Mouse (Mus musculus) lung, postnatal 4 days (tissue): ENCODE results near the gene Prkn.

ENCODE experiments used
- DNase-seq, 2 experiments: peaks; one replicate each; pipeline ENCODE4 v3.0.0; 2021

Prkn gene

DNA sequence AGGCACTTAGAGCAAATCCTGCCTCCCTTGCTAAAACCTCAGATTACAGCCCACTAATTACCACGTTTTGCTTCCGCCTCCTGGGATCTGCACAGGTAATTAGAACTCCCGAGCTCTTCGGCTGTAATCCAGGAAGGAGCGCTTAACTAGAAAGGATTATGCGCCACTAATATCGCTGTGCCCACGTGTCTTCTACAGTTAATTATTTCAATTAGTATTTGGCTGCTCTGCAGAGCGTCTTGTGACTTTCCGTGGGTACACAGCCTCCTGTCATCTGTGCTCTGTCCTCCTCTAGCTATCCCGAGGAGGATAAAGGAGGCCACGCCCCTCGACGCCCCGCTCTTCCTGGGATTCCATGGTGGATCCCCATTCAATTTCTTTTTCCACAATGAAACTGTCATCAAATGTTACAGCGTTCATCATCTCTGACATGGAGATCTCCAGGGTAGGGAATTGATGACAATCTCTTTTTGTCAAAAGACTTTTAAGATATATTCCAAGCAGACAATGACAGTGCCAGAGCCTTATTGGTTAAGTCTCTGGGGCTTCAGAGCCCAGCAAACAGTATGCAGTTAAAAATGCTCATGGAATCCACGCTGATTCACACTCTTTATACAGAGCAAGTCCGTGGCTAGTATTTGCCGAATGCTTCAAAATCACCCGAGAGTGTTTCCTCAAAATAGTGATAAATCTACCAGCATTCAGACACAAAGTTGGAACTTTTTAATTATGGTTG lies 824.6 kb downstream of the Prkn start:
- DNase-seq = no peak

DNA sequence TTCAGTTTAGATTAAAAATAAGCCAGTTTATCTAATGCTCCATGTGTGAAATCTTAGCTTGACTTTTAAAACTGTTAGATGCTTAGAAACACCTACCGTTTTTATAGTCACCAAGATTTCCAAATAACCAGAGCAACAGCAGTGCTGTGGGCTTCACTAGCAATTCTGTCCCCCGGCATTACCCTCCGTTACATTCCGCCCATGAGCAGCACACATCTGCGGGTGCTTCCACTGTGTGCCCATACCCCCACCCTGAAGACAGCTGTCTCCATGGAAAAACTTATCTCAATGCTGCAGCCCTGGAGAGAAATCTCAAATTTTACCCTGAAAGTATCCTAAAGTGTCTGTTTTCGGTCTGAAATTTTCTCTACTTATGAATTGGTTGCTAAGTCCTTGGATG lies 839.5 kb downstream of the Prkn start:
- no peak for DNase-seq

DNA sequence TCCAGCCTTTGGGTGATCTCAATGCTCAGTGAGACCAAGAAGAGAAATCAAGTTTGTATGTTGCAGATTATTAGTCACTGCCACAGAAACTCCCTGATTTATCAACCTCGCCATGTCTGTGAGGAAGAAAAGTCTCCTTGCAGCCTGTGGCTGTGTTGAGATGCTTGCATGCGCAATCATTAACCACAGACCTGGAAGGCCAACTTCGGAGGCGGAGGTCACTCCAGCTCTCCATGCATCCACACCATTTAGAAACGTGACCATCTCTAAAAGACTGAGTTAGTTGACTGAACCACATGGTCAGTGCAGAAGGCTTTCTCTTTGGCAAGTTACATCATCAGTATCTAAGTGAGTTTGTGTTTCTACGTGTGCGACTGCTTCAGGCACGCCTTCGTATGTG lies 840.3 kb downstream of the Prkn start:
- DNase-seq = no peak

- no peak for DNase-seq
Measured at GRCm38 (mm10) chr17:11681825-11682372, 841.7 kb downstream of the Prkn start.

DNA sequence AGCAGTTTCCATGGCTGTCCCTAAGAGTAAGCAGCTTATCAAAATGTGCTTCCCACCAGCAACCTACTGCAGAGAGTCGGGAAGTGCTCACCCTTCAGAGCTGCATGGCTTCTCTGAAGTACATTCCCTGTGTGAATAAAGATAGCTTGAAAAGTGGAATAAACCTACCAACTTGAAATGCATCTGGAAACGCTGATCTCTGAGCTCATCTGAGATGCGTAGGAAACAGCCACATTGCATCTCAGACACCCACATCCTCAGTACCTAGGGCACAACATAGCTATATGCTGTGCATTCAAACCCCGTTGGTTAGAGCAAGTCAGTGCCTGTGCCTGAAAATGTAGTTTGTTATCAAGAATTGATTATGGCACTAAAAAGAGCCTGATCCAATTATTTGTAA lies 864.8 kb downstream of the Prkn start:
- no peak for DNase-seq

DNA sequence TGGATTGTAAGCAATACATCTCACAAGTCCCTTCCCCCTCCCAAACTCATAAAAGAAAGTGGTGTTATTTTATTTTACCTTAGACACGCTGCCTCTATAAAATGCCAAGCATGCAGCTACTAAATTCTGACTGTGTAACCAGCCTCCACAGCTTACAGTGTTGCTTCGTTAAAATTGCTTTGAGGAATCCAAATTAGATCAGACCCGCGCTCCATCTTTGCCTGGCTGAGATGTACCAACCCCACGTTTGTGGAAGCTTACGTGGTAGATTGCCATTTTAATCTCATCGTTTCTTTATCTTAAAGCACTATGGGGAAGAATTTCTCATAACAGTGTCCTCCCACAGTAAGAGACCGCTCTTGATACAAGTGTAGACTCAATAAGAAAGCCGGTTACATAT lies 865.6 kb downstream of the Prkn start:
- DNase-seq = no peak

DNA sequence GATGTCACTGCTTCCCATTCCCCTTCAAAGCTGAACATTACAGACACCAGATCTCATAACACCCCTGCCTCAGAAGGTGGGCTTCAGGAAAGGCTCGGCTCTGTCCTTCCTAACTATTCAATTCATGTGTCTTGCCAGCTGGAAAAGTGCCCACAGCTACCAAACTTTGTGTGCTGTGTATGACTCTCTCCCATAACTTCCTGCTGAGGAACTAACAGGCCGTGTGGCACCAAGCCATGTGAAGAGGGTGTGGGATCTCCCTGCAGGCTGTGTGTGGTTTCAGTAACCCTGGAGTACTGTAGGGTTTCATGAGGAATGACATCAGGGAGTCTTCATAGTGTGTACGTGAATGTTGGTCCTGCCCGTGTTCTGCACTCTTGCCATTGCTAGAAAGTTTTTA lies 871.9 kb downstream of the Prkn start:
- peak; percentile 48 to 66 for DNase-seq

DNA sequence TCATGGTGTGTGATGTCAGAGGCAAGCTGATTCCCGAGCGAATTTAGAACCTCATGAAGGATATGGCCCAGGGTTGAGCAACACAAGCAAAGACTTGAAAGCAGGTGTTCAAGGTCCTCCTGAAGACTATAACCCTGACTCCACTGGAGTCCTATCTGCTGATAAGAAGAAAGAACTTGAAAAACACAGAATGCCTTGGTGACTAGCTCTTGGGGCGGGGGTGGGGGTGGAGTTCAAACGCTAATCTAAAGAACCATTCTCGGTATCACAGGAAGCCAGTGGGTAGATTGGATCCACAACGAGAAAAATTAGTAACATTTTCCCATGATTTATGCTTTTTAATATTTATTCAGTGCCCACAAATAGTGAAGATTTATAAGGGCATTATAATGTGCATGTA lies 879.6 kb downstream of the Prkn start:
- DNase-seq = no peak

DNA sequence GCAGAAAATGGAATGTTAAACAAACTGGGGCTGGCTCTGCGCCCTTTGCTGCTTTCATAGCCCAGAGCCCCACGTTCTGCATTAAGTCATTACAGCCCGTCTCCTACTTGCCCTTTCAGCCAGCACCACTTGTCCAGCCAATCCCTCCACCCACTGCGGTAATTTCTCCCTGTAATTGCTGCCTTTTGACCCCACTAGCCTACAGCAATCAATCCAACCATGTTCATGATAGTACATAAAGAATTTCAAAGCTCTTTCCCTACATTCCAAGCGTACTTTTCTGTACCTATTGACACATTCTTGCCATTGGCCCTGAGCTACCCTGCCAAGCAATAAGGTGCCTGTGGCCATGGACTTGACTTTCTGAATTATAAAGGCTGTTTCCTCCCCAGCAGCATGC lies 881.7 kb downstream of the Prkn start:
- no peak for DNase-seq

- DNase-seq = no peak
Measured at GRCm38 (mm10) chr17:11722478-11722877, 882.3 kb downstream of the Prkn start.

GRCm38 (mm10) chr17:11724135-11724534 lies 884.0 kb downstream of the Prkn start:
- DNase-seq = no peak

DNA sequence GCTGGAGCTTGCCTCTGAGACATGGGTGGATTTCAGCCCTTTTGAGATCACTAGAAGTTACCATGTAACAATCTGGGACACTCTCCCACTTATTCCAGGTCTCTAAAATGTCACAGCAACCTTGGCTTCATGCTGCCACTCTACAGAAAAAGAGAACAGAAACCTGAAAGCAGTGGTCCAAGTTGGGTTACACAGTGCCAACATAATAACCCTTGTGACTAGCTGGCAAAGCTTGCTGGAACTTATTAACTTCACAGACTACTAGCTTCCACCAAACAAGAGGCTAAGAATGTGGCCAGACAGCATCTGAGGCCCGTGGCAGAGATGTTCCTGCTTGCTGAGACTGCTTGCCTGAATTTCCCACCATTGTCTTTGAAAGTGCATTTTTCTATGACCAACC lies 886.9 kb downstream of the Prkn start:
- no peak for DNase-seq

DNA sequence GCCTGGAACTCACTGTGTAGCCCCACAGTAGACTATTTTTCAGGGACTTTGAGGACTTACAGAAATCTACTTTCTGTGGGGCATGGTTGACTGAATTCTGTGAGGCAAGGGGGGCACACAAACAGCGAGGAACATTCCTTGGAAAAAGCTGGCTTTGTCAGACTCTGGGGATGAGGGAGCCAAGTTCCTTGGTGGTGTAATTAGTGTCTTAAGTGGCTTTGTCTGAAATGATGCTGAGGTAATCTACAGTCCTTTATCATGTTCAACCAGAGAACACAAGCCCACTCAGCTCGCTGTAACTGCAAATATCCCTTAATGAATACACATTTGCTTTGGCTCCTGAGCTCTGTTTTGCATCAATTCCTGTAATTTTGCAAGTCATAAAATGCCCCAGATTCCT lies 888.1 kb downstream of the Prkn start:
- no peak for DNase-seq

DNA sequence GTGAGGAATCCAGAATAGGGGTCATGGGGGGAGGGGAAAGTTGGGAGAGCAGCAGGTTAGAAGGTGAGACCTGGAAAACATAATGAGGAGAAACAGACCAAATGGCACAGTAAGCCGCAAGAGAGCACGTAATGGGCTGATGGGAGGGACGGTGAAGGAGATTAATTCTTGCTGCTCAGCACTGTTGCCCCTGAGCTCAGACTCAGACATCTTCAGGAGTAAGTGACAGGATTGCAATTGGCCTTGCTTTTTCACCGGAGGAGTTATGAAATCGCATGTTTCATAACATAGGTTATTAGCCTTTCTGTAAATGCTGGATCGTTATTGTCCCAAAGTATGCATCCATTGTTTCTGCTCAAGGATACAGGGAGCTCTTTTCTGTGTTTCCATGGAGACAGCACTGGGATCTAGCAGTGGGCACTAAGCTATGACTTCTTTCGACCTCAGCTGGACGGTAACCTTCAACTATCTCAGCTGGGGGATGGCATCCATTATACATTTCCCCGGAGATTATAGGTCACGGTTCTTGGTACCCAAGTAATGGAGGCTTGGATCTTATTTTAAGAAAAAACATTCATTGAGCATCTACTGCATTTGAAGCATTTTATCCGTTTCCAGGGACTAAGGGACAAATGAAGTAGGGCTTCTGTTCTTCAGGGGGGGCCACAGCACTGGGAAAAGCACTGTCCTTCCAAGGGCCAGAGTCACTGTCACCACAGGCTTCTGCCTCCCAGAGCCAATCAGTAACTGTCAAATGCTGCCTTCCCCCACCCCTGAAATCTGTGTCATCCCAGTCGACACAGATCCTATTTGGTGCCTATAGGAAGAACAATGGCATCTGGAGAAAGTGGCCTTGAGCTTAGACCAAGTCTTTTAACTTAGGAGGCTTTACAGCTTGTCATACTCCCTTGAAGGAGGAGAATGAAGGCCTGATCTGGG lies 890.7 kb downstream of the Prkn start:
- no peak for DNase-seq

DNA sequence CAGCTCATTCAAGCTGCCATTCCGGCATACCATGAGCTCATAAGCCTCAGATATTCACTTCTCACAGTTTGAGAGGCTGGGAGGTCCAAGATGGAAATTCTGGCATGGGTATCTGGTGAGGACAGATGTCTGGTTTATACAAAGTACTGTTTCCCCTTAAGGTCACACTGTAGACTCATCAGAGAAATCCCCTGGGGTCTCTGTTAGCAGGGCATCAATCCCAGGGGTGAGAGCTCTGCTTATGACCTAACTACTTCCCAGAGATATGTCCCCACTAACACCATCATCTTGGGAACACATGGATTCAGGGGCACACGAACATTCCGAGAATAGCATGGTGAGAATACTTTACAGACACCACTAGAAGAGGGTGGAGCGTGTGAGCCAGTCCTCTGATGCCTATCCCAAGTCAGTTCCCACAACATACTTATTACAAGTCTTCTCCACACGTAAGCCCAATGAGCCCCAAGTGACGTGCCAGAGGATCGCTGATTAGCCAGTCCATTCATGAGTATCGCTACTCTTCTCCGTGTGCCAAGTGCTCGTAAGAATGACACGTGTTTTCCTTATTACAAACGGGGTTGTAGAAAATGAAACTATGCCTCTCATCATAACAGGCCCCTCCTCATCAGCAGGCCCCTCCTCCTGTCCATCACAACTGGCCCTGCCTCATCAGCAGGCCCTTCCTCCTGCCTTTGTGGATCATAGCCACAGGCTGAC lies 895.1 kb downstream of the Prkn start:
- no peak for DNase-seq

DNA sequence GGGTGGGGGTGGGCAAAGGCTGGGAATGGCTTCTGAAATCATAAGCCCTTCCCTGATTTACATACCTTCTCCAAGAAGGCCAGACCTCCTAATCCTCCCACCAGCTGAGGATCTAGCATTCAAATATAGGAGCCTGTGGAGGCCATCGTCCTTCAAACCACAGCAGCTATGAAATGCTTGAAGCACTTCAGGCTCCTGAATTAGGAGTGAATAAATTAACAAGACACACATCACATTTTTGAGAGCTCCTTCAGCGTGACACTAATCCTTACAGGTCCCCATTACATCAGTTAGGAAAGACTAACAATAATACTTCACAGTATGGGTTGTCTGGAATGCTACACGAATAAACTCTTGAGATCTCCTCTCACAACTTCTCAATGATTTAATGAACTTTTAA lies 896.3 kb downstream of the Prkn start:
- no peak for DNase-seq

DNA sequence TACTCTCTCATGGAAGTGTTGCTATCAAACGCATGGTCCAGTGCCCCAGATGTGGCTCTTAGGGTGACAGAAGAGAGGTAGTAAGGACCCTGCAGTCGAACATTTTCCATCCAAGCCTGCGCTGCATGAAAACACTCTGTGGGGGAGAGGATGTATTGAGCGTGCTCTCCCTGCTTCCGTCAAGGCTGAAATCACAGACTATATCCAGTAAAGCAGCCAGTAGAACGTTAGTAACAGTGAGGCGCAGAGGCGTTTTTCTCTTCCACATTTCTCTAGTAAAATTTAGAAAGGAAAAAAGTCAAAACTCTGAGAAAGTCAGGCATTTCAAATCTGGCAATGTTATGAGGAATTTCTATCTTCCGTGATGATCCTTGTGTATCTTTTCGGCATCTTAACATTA lies 897.7 kb downstream of the Prkn start:
- DNase-seq = no peak

- DNase-seq = no peak
Measured at GRCm38 (mm10) chr17:11740716-11741115, 900.5 kb downstream of the Prkn start.

DNA sequence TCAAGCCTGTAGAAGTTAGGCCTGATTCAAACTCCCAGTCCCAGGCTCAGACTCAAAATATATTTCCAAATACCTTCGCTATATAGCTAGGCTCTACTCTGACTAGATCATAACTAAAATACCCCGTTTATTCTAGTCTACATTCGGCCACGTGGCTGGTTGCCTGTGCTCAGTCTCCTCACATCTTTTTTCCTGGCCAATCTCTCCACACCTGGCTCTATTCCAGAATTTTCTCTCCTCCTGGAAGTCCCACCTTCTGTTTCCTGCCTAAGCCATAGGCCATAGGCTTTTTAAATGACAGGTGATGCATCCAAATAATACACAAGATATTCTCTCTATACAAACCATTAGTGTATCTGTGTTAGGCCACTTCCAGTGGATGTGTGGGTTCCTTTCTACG lies 901.0 kb downstream of the Prkn start:
- no peak for DNase-seq

DNA sequence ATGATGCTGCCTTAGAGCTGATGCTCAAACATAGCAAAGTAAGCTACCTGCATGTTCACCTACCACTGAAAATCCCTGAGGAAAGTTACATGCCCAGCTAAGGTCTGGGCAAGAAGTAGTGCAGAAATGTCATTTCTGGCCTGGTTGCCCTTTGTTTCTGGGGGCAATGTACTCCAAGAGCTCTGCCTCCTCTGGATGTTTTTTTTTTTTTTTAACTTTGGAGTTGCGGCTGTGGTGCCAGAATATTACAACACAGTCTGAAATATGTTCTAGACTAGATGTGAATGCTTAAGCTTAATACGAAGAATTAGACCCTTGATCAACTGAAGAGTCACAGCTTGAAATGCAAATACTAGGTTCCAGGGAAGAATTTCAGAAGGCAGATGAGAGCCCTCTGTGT lies 911.1 kb downstream of the Prkn start:
- DNase-seq = no peak

DNA sequence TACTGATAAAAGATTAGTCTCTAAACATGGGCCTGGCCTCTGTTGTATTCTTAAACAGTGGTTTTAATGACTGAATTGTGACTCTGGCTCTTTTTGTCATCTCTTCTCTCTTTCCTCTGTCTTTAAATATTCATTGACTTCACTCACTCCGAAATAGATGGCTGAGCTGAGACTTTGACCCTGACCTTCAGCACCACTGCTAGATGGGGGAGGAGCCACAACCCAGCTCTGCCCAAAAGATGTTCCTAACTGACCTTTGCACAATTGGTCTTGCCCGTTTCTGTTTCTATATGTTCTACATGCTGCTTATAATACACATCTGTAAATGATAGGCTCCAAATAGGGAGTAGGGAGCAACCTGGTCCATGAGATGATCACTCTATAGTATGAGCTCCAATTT lies 912.5 kb downstream of the Prkn start:
- DNase-seq = no peak

- DNase-seq = no peak
Measured at GRCm38 (mm10) chr17:11765117-11765516, 924.9 kb downstream of the Prkn start.

GRCm38 (mm10) chr17:11765581-11765980 lies 925.4 kb downstream of the Prkn start:
- no peak for DNase-seq
